Mouse (Mus musculus): ENCODE results near the gene Thsd4. TPM values are rescaled to one million over a fixed set of nuclear protein-coding genes. Genes with fewer than 3 reads are reported as not detected.

The Thsd4 gene
- polyA plus RNA-seq, 1 experiment from 2014 or later: 24.5 TPM

- no peak overlapping the region for H3K4me2 ChIP-seq (replicated peaks; ENCODE audit: low read depth, low read length)
- no peak overlapping the region for H3K9ac ChIP-seq (replicated peaks; ENCODE audit: low read length)
- H3K27me3 ChIP-seq (ENCODE audit: insufficient read depth, low read length): no peaks in the 10 kb centered on the region
- H3K36me3 ChIP-seq (ENCODE audit: insufficient read depth, low read length): peaks cover 12% of the 10 kb centered on the region
- peaks cover 13% of the 10 kb centered on the region for H3K4me1 ChIP-seq (ENCODE audit: insufficient read depth, low read length)
- no peak overlapping the region for H3K4me3 ChIP-seq (ENCODE audit: low read length)
- no peaks in the 10 kb centered on the region for H3K9me3 ChIP-seq (ENCODE audit: low read length)
- ATAC-seq (ENCODE audit: low FRiP score, low TSS enrichment): no peak
- H3K27ac ChIP-seq (ENCODE audit: low read length): peak overlapping the region; percentile 51; the same call in 1 of the 2 replicates
- WGBS: 54% methylated on average over 4 of the region's 4 CpGs
These were observed 148.6 kb downstream of the Thsd4 start for GRCm38 (mm10) chr9:60373161-60373737.

DNA sequence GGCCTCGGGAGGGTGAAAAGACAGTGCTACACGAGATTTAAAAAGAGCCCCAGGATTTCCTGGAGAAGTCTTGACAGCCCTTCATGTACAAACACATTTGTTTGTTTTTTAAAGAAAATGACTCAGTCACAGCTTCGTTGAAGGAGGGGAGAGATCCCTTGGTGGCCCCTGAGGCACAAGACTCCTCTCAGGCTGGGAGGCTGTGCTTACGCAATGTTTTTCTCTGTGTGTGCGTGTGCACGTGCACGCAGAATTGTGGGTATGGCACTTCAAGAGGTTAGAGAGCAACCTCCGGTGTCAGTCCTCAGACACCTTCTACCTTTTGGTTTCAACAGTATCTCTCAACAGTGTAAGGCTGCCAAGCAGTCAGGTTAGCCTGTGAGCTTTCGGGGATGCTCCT, 153.3 kb downstream of the Thsd4 start:
- Histone ChIP-seq H3K4me2 (replicated peaks; ENCODE audit: low read depth, low read length) (no peak overlapping the region), H3K9ac (replicated peaks; ENCODE audit: low read length) (no peak overlapping the region), H3K4me3 (ENCODE audit: low read length) (no peak overlapping the region), H3K27me3 (ENCODE audit: insufficient read depth, low read length) (no peaks in the 10 kb centered on the region), H3K9me3 (ENCODE audit: low read length) (no peaks in the 10 kb centered on the region), H3K27ac (ENCODE audit: low read length) (no peak overlapping the region), H3K4me1 (ENCODE audit: insufficient read depth, low read length) (peaks cover 16% of the 10 kb centered on the region), H3K36me3 (ENCODE audit: insufficient read depth, low read length) (peaks cover 10% of the 10 kb centered on the region)
- ATAC-seq (ENCODE audit: low FRiP score, low TSS enrichment): no peak
- WGBS: 68% methylated on average over 9 of the region's 9 CpGs

GRCm38 (mm10) chr9:60367617-60368305, 154.1 kb downstream of the Thsd4 start:
- H3K27ac ChIP-seq (ENCODE audit: low read length): no peak overlapping the region
- peaks cover 10% of the 10 kb centered on the region for H3K36me3 ChIP-seq (ENCODE audit: insufficient read depth, low read length)
- WGBS: 68% methylated on average over 10 of the region's 10 CpGs
- H3K9ac ChIP-seq (replicated peaks; ENCODE audit: low read length): no peak overlapping the region
- no peak for ATAC-seq (ENCODE audit: low FRiP score, low TSS enrichment)
- H3K4me2 ChIP-seq (replicated peaks; ENCODE audit: low read depth, low read length): no peak overlapping the region
- H3K9me3 ChIP-seq (ENCODE audit: low read length): no peaks in the 10 kb centered on the region
- H3K4me3 ChIP-seq (ENCODE audit: low read length): no peak overlapping the region
- H3K27me3 ChIP-seq (ENCODE audit: insufficient read depth, low read length): no peaks in the 10 kb centered on the region
- H3K4me1 ChIP-seq (ENCODE audit: insufficient read depth, low read length): peaks cover 11% of the 10 kb centered on the region; the same call in 1 of the 2 replicates

GRCm38 (mm10) chr9:60364166-60364781, 157.6 kb downstream of the Thsd4 start:
- H3K4me2 ChIP-seq (replicated peaks; ENCODE audit: low read depth, low read length): no peak overlapping the region
- no peaks in the 10 kb centered on the region for H3K27me3 ChIP-seq (ENCODE audit: insufficient read depth, low read length)
- no peak overlapping the region for H3K27ac ChIP-seq (ENCODE audit: low read length)
- ATAC-seq (ENCODE audit: low FRiP score, low TSS enrichment): no peak
- 30% methylated on average over 14 of the region's 14 CpGs for WGBS
- no peak overlapping the region for H3K4me3 ChIP-seq (ENCODE audit: low read length)
- no peaks in the 10 kb centered on the region for H3K36me3 ChIP-seq (ENCODE audit: insufficient read depth, low read length)
- peaks cover 11% of the 10 kb centered on the region; the same call in 1 of the 2 replicates for H3K4me1 ChIP-seq (ENCODE audit: insufficient read depth, low read length)
- H3K9me3 ChIP-seq (ENCODE audit: low read length): no peaks in the 10 kb centered on the region
- H3K9ac ChIP-seq (replicated peaks; ENCODE audit: low read length): no peak overlapping the region

- no peak overlapping the region for H3K4me3 ChIP-seq (ENCODE audit: low read length)
- ATAC-seq (ENCODE audit: low FRiP score, low TSS enrichment): no peak
- WGBS: 77% methylated on average over 4 of the region's 4 CpGs
These were observed 169.5 kb downstream of the Thsd4 start for GRCm38 (mm10) chr9:60352351-60352750.

DNA sequence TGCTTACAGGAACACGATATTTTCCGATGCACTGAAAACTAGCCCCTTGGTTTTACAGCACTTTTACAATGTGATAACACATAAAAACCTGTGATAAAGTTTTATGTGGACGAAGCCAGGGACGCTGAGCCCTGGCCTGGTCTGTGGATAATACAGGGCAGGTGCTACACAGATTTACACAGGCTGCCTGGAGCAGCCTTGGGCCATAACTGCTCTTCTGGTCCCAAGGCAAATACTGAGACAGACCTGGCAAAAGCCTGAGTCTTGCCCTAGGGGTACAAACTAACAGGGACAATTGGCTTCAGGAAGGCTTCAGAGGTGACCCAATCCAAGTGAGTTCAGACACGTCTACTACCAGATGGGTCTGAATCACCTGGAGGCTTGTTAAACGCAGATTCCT, 170.7 kb downstream of the Thsd4 start:
- 63% methylated on average over 6 of the region's 6 CpGs for WGBS
- Histone ChIP-seq H3K27me3 (ENCODE audit: insufficient read depth, low read length) (no peaks in the 10 kb centered on the region), H3K9ac (replicated peaks; ENCODE audit: low read length) (no peak overlapping the region), H3K4me2 (replicated peaks; ENCODE audit: low read depth, low read length) (no peak overlapping the region), H3K27ac (ENCODE audit: low read length) (no peak overlapping the region), H3K9me3 (ENCODE audit: low read length) (no peaks in the 10 kb centered on the region), H3K4me3 (ENCODE audit: low read length) (no peak overlapping the region), H3K36me3 (ENCODE audit: insufficient read depth, low read length) (no peaks in the 10 kb centered on the region), H3K4me1 (ENCODE audit: insufficient read depth, low read length) (peaks cover 16% of the 10 kb centered on the region)
- no peak for ATAC-seq (ENCODE audit: low FRiP score, low TSS enrichment)

More at GRCm38 (mm10) chr9:60352351-60352750, 169.5 kb downstream of the Thsd4 start:
- no peak overlapping the region for H3K9ac ChIP-seq (replicated peaks; ENCODE audit: low read length)
- no peaks in the 10 kb centered on the region for H3K27me3 ChIP-seq (ENCODE audit: insufficient read depth, low read length)
- no peak overlapping the region for H3K4me2 ChIP-seq (replicated peaks; ENCODE audit: low read depth, low read length)
- no peaks in the 10 kb centered on the region for H3K36me3 ChIP-seq (ENCODE audit: insufficient read depth, low read length)
- H3K9me3 ChIP-seq (ENCODE audit: low read length): no peaks in the 10 kb centered on the region
- no peak overlapping the region for H3K27ac ChIP-seq (ENCODE audit: low read length)
- H3K4me1 ChIP-seq (ENCODE audit: insufficient read depth, low read length): peaks cover 16% of the 10 kb centered on the region; the same call in 1 of the 2 replicates

DNA sequence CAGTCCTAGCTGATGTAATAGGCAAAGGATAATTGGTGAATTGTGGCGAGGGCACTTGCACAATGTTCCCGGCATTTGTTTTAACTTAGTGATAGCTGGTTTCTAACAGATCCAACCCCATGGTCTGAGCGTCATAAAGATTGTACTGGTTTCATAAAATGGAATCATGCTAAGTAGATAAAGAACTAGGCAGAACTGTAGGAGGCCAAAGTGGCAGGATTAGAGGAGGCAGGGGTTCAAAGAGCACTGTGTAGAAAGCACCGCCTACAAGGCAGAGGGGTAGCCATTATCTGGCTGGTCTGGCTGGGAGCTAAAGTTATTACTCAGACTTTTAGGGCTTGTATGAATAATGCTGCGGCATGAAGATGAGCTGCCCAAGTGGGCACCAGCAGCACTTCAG, 185.7 kb downstream of the Thsd4 start:
- Histone ChIP-seq H3K9me3 (ENCODE audit: low read length) (no peaks in the 10 kb centered on the region), H3K4me3 (ENCODE audit: low read length) (no peak overlapping the region), H3K36me3 (ENCODE audit: insufficient read depth, low read length) (no peaks in the 10 kb centered on the region), H3K4me1 (ENCODE audit: insufficient read depth, low read length) (no peaks in the 10 kb centered on the region), H3K27ac (ENCODE audit: low read length) (no peak overlapping the region), H3K9ac (replicated peaks; ENCODE audit: low read length) (no peak overlapping the region), H3K27me3 (ENCODE audit: insufficient read depth, low read length) (no peaks in the 10 kb centered on the region), H3K4me2 (replicated peaks; ENCODE audit: low read depth, low read length) (no peak overlapping the region)
- WGBS: 93% methylated on average over 5 of the region's 5 CpGs
- no peak for ATAC-seq (ENCODE audit: low FRiP score, low TSS enrichment)

GRCm38 (mm10) chr9:60335455-60335854, 186.4 kb downstream of the Thsd4 start:
- Histone ChIP-seq H3K9ac (replicated peaks; ENCODE audit: low read length) (no peak overlapping the region), H3K27ac (ENCODE audit: low read length) (no peak overlapping the region), H3K4me1 (ENCODE audit: insufficient read depth, low read length) (no peaks in the 10 kb centered on the region), H3K36me3 (ENCODE audit: insufficient read depth, low read length) (no peaks in the 10 kb centered on the region), H3K9me3 (ENCODE audit: low read length) (no peaks in the 10 kb centered on the region), H3K4me2 (replicated peaks; ENCODE audit: low read depth, low read length) (no peak overlapping the region), H3K4me3 (ENCODE audit: low read length) (no peak overlapping the region), H3K27me3 (ENCODE audit: insufficient read depth, low read length) (no peaks in the 10 kb centered on the region)
- no peak for ATAC-seq (ENCODE audit: low FRiP score, low TSS enrichment)
- WGBS: 82% methylated on average over 6 of the region's 6 CpGs

DNA sequence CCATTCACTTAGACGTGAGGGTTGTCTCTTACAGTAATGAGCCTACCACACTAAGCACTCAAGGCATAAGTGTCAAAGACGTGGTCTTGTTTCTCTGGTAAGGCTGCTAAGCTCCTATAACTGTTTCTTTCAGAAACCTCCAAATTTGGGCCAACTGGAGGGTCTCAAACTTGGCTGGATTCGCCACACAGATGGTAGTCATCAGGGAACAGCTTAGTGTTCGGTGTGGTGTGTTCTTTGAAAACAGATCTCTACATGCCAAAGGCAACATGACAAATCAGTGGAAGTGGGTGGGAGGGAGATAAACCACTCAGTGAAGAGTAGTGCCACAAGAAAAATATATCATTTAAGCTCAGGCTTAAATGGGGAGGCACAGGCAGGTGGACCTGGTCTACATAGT, 191.9 kb downstream of the Thsd4 start:
- no peak overlapping the region for H3K4me3 ChIP-seq (ENCODE audit: low read length)
- no peak for ATAC-seq (ENCODE audit: low FRiP score, low TSS enrichment)
- H3K9me3 ChIP-seq (ENCODE audit: low read length): no peaks in the 10 kb centered on the region
- 67% methylated on average over 4 of the region's 4 CpGs for WGBS
- H3K4me2 ChIP-seq (replicated peaks; ENCODE audit: low read depth, low read length): no peak overlapping the region
- no peak overlapping the region for H3K27ac ChIP-seq (ENCODE audit: low read length)
- no peaks in the 10 kb centered on the region for H3K27me3 ChIP-seq (ENCODE audit: insufficient read depth, low read length)
- no peaks in the 10 kb centered on the region for H3K36me3 ChIP-seq (ENCODE audit: insufficient read depth, low read length)
- no peak overlapping the region for H3K9ac ChIP-seq (replicated peaks; ENCODE audit: low read length)
- peaks cover 6% of the 10 kb centered on the region; the same call in 1 of the 2 replicates for H3K4me1 ChIP-seq (ENCODE audit: insufficient read depth, low read length)

GRCm38 (mm10) chr9:60324716-60325115, 197.1 kb downstream of the Thsd4 start:
- WGBS: 62% methylated on average over 2 of the region's 2 CpGs
- Histone ChIP-seq H3K4me3 (ENCODE audit: low read length) (no peak overlapping the region), H3K4me2 (replicated peaks; ENCODE audit: low read depth, low read length) (no peak overlapping the region), H3K36me3 (ENCODE audit: insufficient read depth, low read length) (no peaks in the 10 kb centered on the region), H3K9ac (replicated peaks; ENCODE audit: low read length) (no peak overlapping the region), H3K9me3 (ENCODE audit: low read length) (no peaks in the 10 kb centered on the region), H3K27ac (ENCODE audit: low read length) (0 out of 2 replicates have a peak overlapping the region, but pooled peaks have one; percentile 8), H3K4me1 (ENCODE audit: insufficient read depth, low read length) (peaks cover 13% of the 10 kb centered on the region), H3K27me3 (ENCODE audit: insufficient read depth, low read length) (no peaks in the 10 kb centered on the region)
- no peak for ATAC-seq (ENCODE audit: low FRiP score, low TSS enrichment)

Measured in kidney, embryonic 16.5 days (tissue).